Mouse (Mus musculus) MEL (cell line): ENCODE measurements at regions not wholly inside any gene's neighbourhood (a gene's known extent, or its start where the extent isn't known, plus 50 kb on each side); places are given as distances from the start of the nearest gene placed in this dataset.

Experiments
- DNase-seq: peaks from one replicate; pipeline ENCODE4 v3.0.0; 2011; ENCODE audit warnings: low read depth, low spot score
- H3K27ac ChIP-seq: 2 replicates; pipeline ENCODE4 v1.5.1; 2012; ENCODE audit warnings: low read depth, mild to moderate bottlenecking, control low read depth, low read length, moderate library complexity; ENCODE audit not compliant: control insufficient read depth
- H3K27me3 ChIP-seq, 2 experiments: fragments of 150-350 bp in 1 of 2; sonication (generic) in 1 of 2; 2 replicates each; pipeline ENCODE4 v1.6.1; 2012; ENCODE audit warnings: low read length in 2 of 2, mild to moderate bottlenecking in 2 of 2, improper control_type of control experiment in 1 of 2, moderate library complexity in 1 of 2; ENCODE audit not compliant: insufficient read depth in 2 of 2, control insufficient read depth in 1 of 2
- H3K36me3 ChIP-seq, 2 experiments: 2 replicates each; pipeline ENCODE4 v1.6.1; 2012 to 2014; ENCODE audit warnings: low read length in 2 of 2, improper control_type of control experiment in 1 of 2, inconsistent platforms in 1 of 2, mild to moderate bottlenecking in 1 of 2; ENCODE audit not compliant: insufficient read depth in 2 of 2, control insufficient read depth in 1 of 2
- H3K4me1 ChIP-seq, 2 experiments: fragments of 150-350 bp in 1 of 2; sonication (generic) in 1 of 2; 2 replicates each; pipeline ENCODE4 v1.6.1; 2012; ENCODE audit warnings: low read length in 2 of 2, improper control_type of control experiment in 1 of 2, mild to moderate bottlenecking in 1 of 2; ENCODE audit not compliant: insufficient read depth in 2 of 2, control insufficient read depth in 1 of 2
- H3K4me3 ChIP-seq, 2 experiments: fragments of 150-350 bp in 1 of 2; sonication (generic) in 1 of 2; 2 replicates each; pipeline ENCODE4 v1.5.1; 2012; ENCODE audit warnings: low read depth in 2 of 2, low read length in 2 of 2, mild to moderate bottlenecking in 2 of 2, moderate library complexity in 2 of 2, control low read depth in 1 of 2, improper control_type of control experiment in 1 of 2; ENCODE audit not compliant: control insufficient read depth in 1 of 2, insufficient read depth in 1 of 2
- H3K79me2 ChIP-seq: 2 replicates; pipeline ENCODE4 v1.6.1; 2012; ENCODE audit warnings: mild to moderate bottlenecking, low read length, moderate library complexity; ENCODE audit not compliant: control insufficient read depth, poor library complexity, insufficient read depth
- H3K9ac ChIP-seq: 2 replicates; pipeline ENCODE4 v1.6.1; 2012; ENCODE audit warnings: low read depth, mild to moderate bottlenecking, control low read depth, low read length, moderate library complexity; ENCODE audit not compliant: control insufficient read depth, poor library complexity, severe bottlenecking
- H3K9me3 ChIP-seq: fragments of 150-350 bp; sonication (generic); replicated peaks from 2 replicates; pipeline ENCODE4 v1.6.1; 2012; ENCODE audit warnings: mild to moderate bottlenecking, low read length, improper control_type of control experiment, moderate library complexity; ENCODE audit not compliant: insufficient read depth
- CHD1 ChIP-seq: IDR thresholded peaks from 2 replicates; pipeline ENCODE4 v1.6.1; 2012; ENCODE audit warnings: low read depth, mild to moderate bottlenecking, inconsistent platforms, low read length, improper control_type of control experiment
- CTCF ChIP-seq, 3 experiments: IDR thresholded peaks in 2 of 3; conservative IDR thresholded peaks in 1 of 3; 2 replicates each; pipeline ENCODE4 v1.5.1; 2011 to 2012; ENCODE audit warnings: low read length in 3 of 3, low read depth in 2 of 3, mild to moderate bottlenecking in 2 of 3, improper control_type of control experiment in 1 of 3, inconsistent platforms in 1 of 3, mixed read lengths in 1 of 3, moderate library complexity in 1 of 3; ENCODE audit not compliant: control insufficient read depth in 1 of 3, insufficient read depth in 1 of 3, poor library complexity in 1 of 3, severe bottlenecking in 1 of 3
- E2F4 ChIP-seq: IDR thresholded peaks from 2 replicates; pipeline ENCODE4 v1.6.1; 2011; ENCODE audit warnings: low read depth, low read length, improper control_type of control experiment, borderline replicate concordance
- ELF1 ChIP-seq: IDR thresholded peaks from 2 replicates; pipeline ENCODE4 v1.6.1; 2014; ENCODE audit warnings: low read depth, mild to moderate bottlenecking, inconsistent platforms, low read length, improper control_type of control experiment, moderate library complexity
- ETS1 ChIP-seq: IDR thresholded peaks from 2 replicates; pipeline ENCODE4 v1.6.1; 2012; ENCODE audit warnings: low read depth, mild to moderate bottlenecking, inconsistent platforms, low read length, improper control_type of control experiment, moderate library complexity
- GABPA ChIP-seq: IDR thresholded peaks from 2 replicates; pipeline ENCODE4 v1.6.1; 2012; ENCODE audit warnings: low read depth, mild to moderate bottlenecking, inconsistent platforms, low read length, improper control_type of control experiment, moderate library complexity
- HCFC1 ChIP-seq: IDR thresholded peaks from 2 replicates; pipeline ENCODE4 v1.6.1; 2012; ENCODE audit warnings: low read depth, mild to moderate bottlenecking, inconsistent platforms, low read length, improper control_type of control experiment, moderate library complexity
- JUND ChIP-seq: IDR thresholded peaks from 2 replicates; pipeline ENCODE4 v1.6.1; 2011; ENCODE audit warnings: low read depth, mild to moderate bottlenecking, improper control_type of control experiment, low read length
- KAT2A ChIP-seq: conservative IDR thresholded peaks from 2 replicates; pipeline ENCODE4 v1.6.1; 2012; ENCODE audit warnings: low read depth, low read length, improper control_type of control experiment, inconsistent platforms
- MAZ ChIP-seq: IDR thresholded peaks from 2 replicates; pipeline ENCODE4 v1.6.1; 2012; ENCODE audit warnings: low read depth, mild to moderate bottlenecking, inconsistent platforms, low read length, improper control_type of control experiment
- MEF2A ChIP-seq: IDR thresholded peaks from 2 replicates; pipeline ENCODE4 v1.6.1; 2014; ENCODE audit warnings: low read depth, mild to moderate bottlenecking, inconsistent platforms, low read length, improper control_type of control experiment; ENCODE audit not compliant: poor library complexity, insufficient replicate concordance, severe bottlenecking; ENCODE audit errors: extremely low read depth
- MXI1 ChIP-seq: IDR thresholded peaks from 2 replicates; pipeline ENCODE4 v1.6.1; 2011; ENCODE audit warnings: mild to moderate bottlenecking, low read depth, low read length, improper control_type of control experiment
- MYB ChIP-seq: IDR thresholded peaks from 2 replicates; pipeline ENCODE4 v1.6.1; 2011; ENCODE audit warnings: mild to moderate bottlenecking, low read depth, low read length, improper control_type of control experiment
- NRF1 ChIP-seq: IDR thresholded peaks from 2 replicates; pipeline ENCODE4 v1.6.1; 2014; ENCODE audit warnings: low read depth, mild to moderate bottlenecking, inconsistent platforms, low read length, improper control_type of control experiment, moderate library complexity; ENCODE audit not compliant: poor library complexity, insufficient read depth, severe bottlenecking
- POLR2A ChIP-seq, 2 experiments: IDR thresholded peaks; 2 replicates each; pipeline ENCODE4 v1.6.1; 2011 to 2012; ENCODE audit warnings: low read length in 2 of 2, mild to moderate bottlenecking in 2 of 2, control low read depth in 1 of 2, improper control_type of control experiment in 1 of 2, low read depth in 1 of 2, moderate library complexity in 1 of 2; ENCODE audit not compliant: control insufficient read depth in 1 of 2, insufficient read depth in 1 of 2, poor library complexity in 1 of 2
- POLR2AphosphoS2 ChIP-seq: IDR thresholded peaks from 2 replicates; pipeline ENCODE4 v1.6.1; 2011; ENCODE audit warnings: low read length, improper control_type of control experiment
- RAD21 ChIP-seq: IDR thresholded peaks from 2 replicates; pipeline ENCODE4 v1.6.1; 2011; ENCODE audit warnings: mild to moderate bottlenecking, low read depth, low read length, improper control_type of control experiment
- RCOR1 ChIP-seq: IDR thresholded peaks from 2 replicates; pipeline ENCODE4 v1.6.1; 2012; ENCODE audit warnings: low read depth, mild to moderate bottlenecking, inconsistent platforms, low read length, improper control_type of control experiment
- TAL1 ChIP-seq: IDR thresholded peaks from 2 replicates; pipeline ENCODE4 v1.6.1; 2012; ENCODE audit warnings: mild to moderate bottlenecking, inconsistent platforms, low read length, moderate library complexity, mixed read lengths
- TBP ChIP-seq: IDR thresholded peaks from 2 replicates; pipeline ENCODE4 v1.8.0; 2011; ENCODE audit warnings: low read depth, low read length, improper control_type of control experiment
- TCF12 ChIP-seq: IDR thresholded peaks from 2 replicates; pipeline ENCODE4 v1.6.1; 2014; ENCODE audit warnings: low read depth, mild to moderate bottlenecking, inconsistent platforms, low read length, improper control_type of control experiment, moderate library complexity
- USF2 ChIP-seq, 2 experiments: IDR thresholded peaks; 2 replicates each; pipeline ENCODE4 v1.6.1; 2011 to 2012; ENCODE audit warnings: improper control_type of control experiment in 2 of 2, low read length in 2 of 2, borderline replicate concordance in 1 of 2, inconsistent platforms in 1 of 2, low read depth in 1 of 2, mild to moderate bottlenecking in 1 of 2; ENCODE audit not compliant: insufficient read depth in 1 of 2
- ZC3H11A ChIP-seq: IDR thresholded peaks from 2 replicates; pipeline ENCODE4 v1.6.1; 2012; ENCODE audit warnings: low read depth, mild to moderate bottlenecking, inconsistent platforms, low read length, improper control_type of control experiment
- ZMIZ1 ChIP-seq: IDR thresholded peaks from 2 replicates; pipeline ENCODE4 v1.6.1; 2012; ENCODE audit warnings: low read depth, mild to moderate bottlenecking, inconsistent platforms, low read length, improper control_type of control experiment, moderate library complexity

DNA sequence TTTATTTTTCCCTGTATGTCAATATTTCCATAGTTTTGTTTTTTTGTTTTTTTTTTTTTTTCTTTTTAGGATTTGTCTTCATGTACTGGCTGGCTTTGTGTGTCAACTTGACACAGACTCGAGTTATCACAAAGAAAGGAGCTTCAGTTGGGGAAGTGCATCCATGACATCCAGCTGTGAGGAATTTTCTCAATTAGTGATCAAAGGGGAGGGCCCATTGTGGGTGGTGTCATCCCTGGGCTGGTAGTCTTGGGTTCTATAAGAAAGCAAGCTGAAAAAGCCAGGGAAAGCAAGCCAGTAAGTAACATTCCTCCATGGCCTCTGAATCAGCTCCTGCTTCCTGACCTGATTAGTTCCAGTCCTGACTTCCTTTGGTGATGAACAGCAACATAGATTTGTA, 228.7 kb downstream of the Fat4 start:
- TF ChIP-seq TBP: no peak
- no peak for TF ChIP-seq RCOR1
- no peak for TF ChIP-seq CTCF (IDR thresholded peaks at IDR 0.05 in 2 of 3, conservative IDR thresholded peaks at IDR 0.05 in 1 of 3; ENCODE audit: control insufficient read depth in 1 of 3, insufficient read depth in 1 of 3, low read depth in 2 of 3, low read length in 3 of 3, poor library complexity in 1 of 3, severe bottlenecking in 1 of 3)
- no peak for TF ChIP-seq E2F4
- no peak for TF ChIP-seq HCFC1
- no peak for TF ChIP-seq ZC3H11A
- no peak for TF ChIP-seq POLR2A (IDR thresholded peaks at IDR 0.05; ENCODE audit: control insufficient read depth in 1 of 2, insufficient read depth in 1 of 2, low read depth in 1 of 2, low read length in 2 of 2, poor library complexity in 1 of 2)
- TF ChIP-seq, all 39 proteins: peak for 0
- Histone ChIP-seq H3K27me3 (no peaks in the 10 kb centered on the region), H3K79me2 (no peaks in the 10 kb centered on the region), H3K9ac (no peak overlapping the region), H3K9me3 (no peaks in the 10 kb centered on the region), H3K27ac (no peak overlapping the region), H3K4me3 (no peak overlapping the region), H3K4me1 (no peaks in the 10 kb centered on the region), H3K36me3 (no peaks in the 10 kb centered on the region)
- no peak for DNase-seq

DNA sequence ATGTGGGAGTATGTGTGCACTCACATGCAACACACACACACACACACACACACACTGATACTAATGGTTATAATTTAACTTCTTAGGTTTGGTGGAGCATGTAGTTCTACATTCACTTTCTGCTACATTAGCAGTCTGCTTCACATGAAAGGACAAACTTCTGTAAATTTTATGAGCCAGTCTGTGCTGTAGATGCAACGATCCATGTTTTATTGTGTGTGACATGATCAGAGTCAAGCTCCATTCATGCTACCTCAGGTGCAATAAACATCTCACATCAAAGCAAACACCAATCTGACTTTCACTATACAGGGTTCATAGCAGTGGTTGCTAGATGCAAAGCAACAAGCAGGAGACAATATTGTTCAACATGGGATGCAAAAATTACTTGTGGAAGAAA, 235.5 kb downstream of the Fat4 start:
- no peaks in the 10 kb centered on the region for H3K27me3 ChIP-seq
- no peaks in the 10 kb centered on the region for H3K4me1 ChIP-seq
- no peaks in the 10 kb centered on the region for H3K36me3 ChIP-seq
- no peak overlapping the region for H3K9ac ChIP-seq
- H3K9me3 ChIP-seq: no peaks in the 10 kb centered on the region
- no peak overlapping the region for H3K27ac ChIP-seq
- TF ChIP-seq RCOR1 (no peak), USF2 (IDR thresholded peaks at IDR 0.05; ENCODE audit: borderline replicate concordance in 1 of 2, insufficient read depth in 1 of 2, low read depth in 1 of 2, low read length in 2 of 2) (no peak), MEF2A (no peak), ZMIZ1 (no peak), ELF1 (no peak), JUND (no peak), KAT2A (no peak), CTCF (IDR thresholded peaks at IDR 0.05 in 2 of 3, conservative IDR thresholded peaks at IDR 0.05 in 1 of 3; ENCODE audit: control insufficient read depth in 1 of 3, insufficient read depth in 1 of 3, low read depth in 2 of 3, low read length in 3 of 3, poor library complexity in 1 of 3, severe bottlenecking in 1 of 3) (no peak), GABPA (no peak), MXI1 (no peak), POLR2A (IDR thresholded peaks at IDR 0.05; ENCODE audit: control insufficient read depth in 1 of 2, insufficient read depth in 1 of 2, low read depth in 1 of 2, low read length in 2 of 2, poor library complexity in 1 of 2) (no peak), TCF12 (no peak), CHD1 (no peak), POLR2AphosphoS2 (no peak), TAL1 (no peak), MYB (no peak), RAD21 (no peak), ETS1 (no peak), NRF1 (no peak), MAZ (no peak)
- H3K4me3 ChIP-seq: no peak overlapping the region
- H3K79me2 ChIP-seq: no peaks in the 10 kb centered on the region
- DNase-seq: no peak
